Mouse (Mus musculus): ENCODE results near the gene Kdm3a.

Gene Kdm3a

GRCm38 (mm10) chr6:71569025-71569424, 63.8 kb downstream of the Kdm3a start:
- DNase-seq: no peak

- DNase-seq: no peak
Observed at GRCm38 (mm10) chr6:71568616-71569015, 64.2 kb downstream of the Kdm3a start.

GRCm38 (mm10) chr6:71556826-71557225, 76.0 kb downstream of the Kdm3a start:
- DNase-seq: no peak

DNA sequence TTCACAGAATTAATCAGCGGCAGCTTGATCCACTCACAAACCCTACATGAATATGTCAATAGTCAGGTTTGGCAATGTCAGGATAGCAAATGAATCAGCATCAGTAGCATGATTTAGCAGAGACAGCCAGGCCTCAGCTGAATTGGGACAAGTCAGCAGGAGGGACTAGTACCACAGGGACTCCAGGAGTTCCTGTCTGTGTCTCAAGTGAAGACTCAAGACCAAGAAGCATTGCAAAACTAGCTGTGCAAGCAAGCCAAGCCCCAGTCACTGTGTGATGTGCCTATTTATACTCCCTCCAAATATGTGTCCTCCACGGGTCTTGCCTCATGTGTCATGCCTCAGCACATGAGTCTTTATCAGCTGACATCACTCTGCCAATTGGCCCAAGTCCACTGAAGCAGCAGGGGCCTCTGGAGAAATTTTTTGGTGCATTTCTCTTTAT, 77.3 kb downstream of the Kdm3a start:
- DNase-seq: no peak

GRCm38 (mm10) chr6:71543686-71544499, 88.9 kb downstream of the Kdm3a start, which contains the start of gene Chmp3:
TSS of gene Chmp3 (plus strand) at chr6:71543797.
- DNase-seq: peak; percentile 95
